Mouse (Mus musculus) CH12.LX (cell line): Measurements from ENCODE around the gene Glrp1.

Experiments
- CTCF ChIP-seq, 2 experiments: IDR thresholded peaks in 1 of 2; conservative IDR thresholded peaks in 1 of 2; 2 replicates each; pipeline ENCODE4 v1.5.1; 2011 to 2012; ENCODE audit warnings: low read depth in 2 of 2, low read length in 2 of 2, improper control_type of control experiment in 1 of 2, inconsistent platforms in 1 of 2, mild to moderate bottlenecking in 1 of 2, moderate library complexity in 1 of 2
- EP300 ChIP-seq: IDR thresholded peaks from 2 replicates; pipeline ENCODE4 v1.6.1; 2011; ENCODE audit warnings: low read length, improper control_type of control experiment
- JUND ChIP-seq: conservative IDR thresholded peaks from 2 replicates; pipeline ENCODE4 v1.6.1; 2011; ENCODE audit warnings: low read depth, low read length, improper control_type of control experiment
- MEF2A ChIP-seq: IDR thresholded peaks from 2 replicates; pipeline ENCODE4 v1.6.1; 2014; ENCODE audit warnings: low read depth, mild to moderate bottlenecking, inconsistent platforms, low read length, improper control_type of control experiment, borderline replicate concordance
- POLR2A ChIP-seq: IDR thresholded peaks from 2 replicates; pipeline ENCODE4 v1.6.1; 2011; ENCODE audit warnings: low read depth, mild to moderate bottlenecking, improper control_type of control experiment, low read length
- RAD21 ChIP-seq: IDR thresholded peaks from 2 replicates; pipeline ENCODE4 v1.6.1; 2011; ENCODE audit warnings: low read depth, mild to moderate bottlenecking, low read length, improper control_type of control experiment, moderate library complexity
- ZKSCAN1 ChIP-seq: IDR thresholded peaks from 2 replicates; pipeline ENCODE4 v1.6.1; 2012; ENCODE audit warnings: low read depth, inconsistent platforms, low read length, improper control_type of control experiment, borderline replicate concordance

- TF ChIP-seq CTCF (conservative IDR thresholded peaks at IDR 0.05 in 1 of 2, IDR thresholded peaks at IDR 0.05 in 1 of 2; ENCODE audit: low read depth in 2 of 2, low read length in 2 of 2) = no peak
- no peak for TF ChIP-seq JUND
- no peak for TF ChIP-seq EP300
- TF ChIP-seq MEF2A = no peak
- no peak for TF ChIP-seq POLR2A
- no peak for TF ChIP-seq ZKSCAN1
- no peak for TF ChIP-seq RAD21
Observed at GRCm38 (mm10) chr1:88553500-88554187, 43.8 kb upstream of the Glrp1 start.
